Mouse (Mus musculus) adrenal gland, adult 8-10 months (tissue): ENCODE data around the gene Fubp3. TPM values are rescaled to one million over a fixed set of nuclear protein-coding genes. Genes with fewer than 3 reads are reported as not detected.

Experiments
- microRNA-seq, 2 experiments: library from miRNA; unstranded; fragments of <30 nt; microRNA quantifications; one replicate each; pipeline ENCODE4 v1.2.0; 2022
- total RNA-seq, 4 experiments: library from RNA; stranded (reverse); gene quantifications; 2 replicates each; pipeline ENCODE4 v1.2.4; 2022

Gene Fubp3
- total RNA-seq, 4 experiments from 2014 or later, result 44.9 to 87.5 (median 62.4) TPM

Small RNA genes within 50 kb of the gene (microRNA-seq; reads per million reads assigned to microRNA genes)
- gene Mir6998, result 0.35 to 0.50 reads per million in 2 experiments

Other genes starting within 250 kb of the Fubp3 start
- gene Ass1, start 102.4 kb upstream of the Fubp3 start, total RNA-seq, result 10 to 100 TPM; 23.3 to 46.1 (median 34.9) TPM
- gene Prdm12, start 67.4 kb downstream of the Fubp3 start, total RNA-seq, result under 1 TPM in 1 of 4 experiments, not detected in 3; 0.22 TPM
- gene Exosc2, start 98.1 kb downstream of the Fubp3 start, total RNA-seq, result 10 to 100 TPM; 22.2 to 31.0 (median 28.4) TPM
- 100 to 1,000 TPM in 1 of 4 experiments, 10 to 100 TPM in 3; 80.1 to 111 (median 87.9) TPM for gene Abl1, start 115.7 kb downstream of the Fubp3 start, total RNA-seq
- gene Qrfp, start 237.9 kb downstream of the Fubp3 start, total RNA-seq, result not detected